Mouse (Mus musculus) liver, embryonic 13.5 days (tissue): ENCODE measurements around the gene Setd3. TPM values are rescaled to one million over a fixed set of nuclear protein-coding genes. Genes with fewer than 3 reads are reported as not detected.

ENCODE experiments used
- ATAC-seq: fragments of 200-750 bp; cut with Nextera tagmentation; 2 replicates; pipeline ENCODE4 v1.8.0; 2017; ENCODE audit warnings: low read depth, mild to moderate bottlenecking, moderate number of reproducible peaks, moderate library complexity
- DNase-seq: peaks from one replicate; pipeline ENCODE4 v3.0.0; 2022
- H3K27ac ChIP-seq: fragments of 300-500 bp; sonication (generic); 2 replicates; pipeline ENCODE4 v1.5.1; 2015; ENCODE audit warnings: moderate library complexity, mild to moderate bottlenecking, inconsistent platforms
- H3K27me3 ChIP-seq: fragments of 300-500 bp; sonication (generic); 2 replicates; pipeline ENCODE4 v1.6.1; 2015; ENCODE audit warnings: mild to moderate bottlenecking, inconsistent platforms
- H3K36me3 ChIP-seq: fragments of 300-500 bp; sonication (generic); 2 replicates; pipeline ENCODE4 v1.6.1; 2015; ENCODE audit warnings: mild to moderate bottlenecking, inconsistent platforms
- H3K4me1 ChIP-seq: fragments of 300-500 bp; sonication (generic); replicated peaks from 2 replicates; pipeline ENCODE4 v1.6.1; 2015; ENCODE audit warnings: inconsistent platforms
- H3K4me2 ChIP-seq: fragments of 300-500 bp; sonication (generic); 2 replicates; pipeline ENCODE4 v1.6.1; 2015; ENCODE audit warnings: inconsistent platforms, mild to moderate bottlenecking, moderate library complexity
- H3K4me3 ChIP-seq: fragments of 300-500 bp; sonication (generic); replicated peaks from 2 replicates; pipeline ENCODE4 v1.5.1; 2015; ENCODE audit warnings: mild to moderate bottlenecking, inconsistent platforms
- H3K9ac ChIP-seq: fragments of 300-500 bp; sonication (generic); 2 replicates; pipeline ENCODE4 v1.6.1; 2015; ENCODE audit warnings: mild to moderate bottlenecking, inconsistent platforms
- H3K9me3 ChIP-seq: fragments of 300-500 bp; sonication (generic); replicated peaks from 2 replicates; pipeline ENCODE4 v1.6.1; 2016; ENCODE audit warnings: inconsistent platforms
- WGBS: fragments of 180-500 bp; shearing (Covaris S2); methylation state at CpG from one replicate; pipeline ENCODE4 v1.1.7; 2015; ENCODE audit not compliant: insufficient replicate concordance; 5-methylcytosine and 5-hydroxymethylcytosine counted together
- polyA plus RNA-seq: library from polyadenylated mRNA; unstranded; fragments of >200 nt; fragmentation: Nextera tagmentation; extraction: Ambion mirVana; gene quantifications from 2 replicates; pipeline ENCODE4 v1.2.1, GENCODE M21; 2015

The Setd3 gene
- polyA plus RNA-seq, 1 experiment from 2014 or later, result 56.6 TPM

DNA sequence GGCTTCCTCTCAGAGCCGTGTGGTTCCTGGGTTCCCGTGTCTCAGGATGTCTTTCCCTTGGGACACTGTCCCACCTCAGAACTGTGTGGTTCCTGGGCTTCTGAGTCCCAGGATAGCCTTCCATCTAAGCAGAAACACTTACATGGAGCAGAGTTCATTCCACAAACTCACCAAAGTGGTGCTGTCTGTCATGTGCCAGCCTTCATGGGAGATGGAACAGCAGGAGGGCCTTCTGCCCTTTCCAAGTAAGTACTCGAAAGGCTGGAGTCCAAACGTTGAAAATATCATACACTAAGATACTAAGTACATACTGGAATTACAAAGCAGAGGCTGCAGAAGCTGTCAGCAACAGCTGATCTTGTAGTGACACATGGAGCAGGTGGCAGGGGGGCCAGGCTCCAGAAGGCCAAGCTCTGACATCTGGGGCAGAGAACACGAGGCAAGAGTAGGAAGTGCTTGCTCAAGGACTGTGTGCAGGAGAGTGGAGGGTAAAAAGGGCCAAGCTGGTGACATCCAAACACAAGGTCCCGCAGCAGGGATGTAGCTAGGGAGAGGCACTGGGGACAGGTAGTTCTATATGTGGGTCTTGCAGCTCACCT, 43.4 kb downstream of the Setd3 start:
- Histone ChIP-seq H3K27me3 (no peaks in the 10 kb centered on the region), H3K4me3 (no peak overlapping the region), H3K9ac (no peak overlapping the region), H3K9me3 (no peaks in the 10 kb centered on the region), H3K27ac (no peak overlapping the region; the same call in 1 of the 2 replicates), H3K36me3 (peaks cover 66% of the 10 kb centered on the region), H3K4me1 (no peaks in the 10 kb centered on the region), H3K4me2 (no peak overlapping the region)
- no peak for ATAC-seq
- no peak for DNase-seq
- WGBS, result 78% methylated on average over 6 of the region's 6 CpGs

DNA sequence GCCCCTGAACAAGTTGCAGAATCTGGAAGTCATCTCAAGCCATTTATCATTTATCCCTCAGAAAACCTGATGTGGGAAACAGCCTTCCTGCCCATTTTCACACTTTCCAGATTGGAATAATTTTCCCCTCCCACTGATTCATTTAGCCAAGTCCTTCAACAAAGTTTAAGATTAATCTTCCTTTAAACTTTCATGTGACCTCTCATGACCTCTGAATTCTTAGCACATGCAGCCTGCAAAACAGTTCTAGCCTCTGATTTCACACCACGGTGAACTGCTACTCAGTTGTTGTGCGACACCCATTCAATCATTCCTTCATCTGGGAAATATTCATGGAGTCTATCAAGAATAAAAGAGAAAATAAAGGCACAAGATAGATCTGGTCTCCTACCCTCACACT, 45.9 kb downstream of the Setd3 start:
- Histone ChIP-seq H3K27me3 (no peaks in the 10 kb centered on the region), H3K9ac (no peak overlapping the region), H3K4me3 (no peak overlapping the region), H3K27ac (no peak overlapping the region), H3K4me1 (no peaks in the 10 kb centered on the region), H3K4me2 (no peak overlapping the region), H3K36me3 (peaks cover 70% of the 10 kb centered on the region), H3K9me3 (no peaks in the 10 kb centered on the region)
- 87% methylated on average over 2 of the region's 2 CpGs for WGBS
- DNase-seq, result no peak
- ATAC-seq, result no peak

DNA sequence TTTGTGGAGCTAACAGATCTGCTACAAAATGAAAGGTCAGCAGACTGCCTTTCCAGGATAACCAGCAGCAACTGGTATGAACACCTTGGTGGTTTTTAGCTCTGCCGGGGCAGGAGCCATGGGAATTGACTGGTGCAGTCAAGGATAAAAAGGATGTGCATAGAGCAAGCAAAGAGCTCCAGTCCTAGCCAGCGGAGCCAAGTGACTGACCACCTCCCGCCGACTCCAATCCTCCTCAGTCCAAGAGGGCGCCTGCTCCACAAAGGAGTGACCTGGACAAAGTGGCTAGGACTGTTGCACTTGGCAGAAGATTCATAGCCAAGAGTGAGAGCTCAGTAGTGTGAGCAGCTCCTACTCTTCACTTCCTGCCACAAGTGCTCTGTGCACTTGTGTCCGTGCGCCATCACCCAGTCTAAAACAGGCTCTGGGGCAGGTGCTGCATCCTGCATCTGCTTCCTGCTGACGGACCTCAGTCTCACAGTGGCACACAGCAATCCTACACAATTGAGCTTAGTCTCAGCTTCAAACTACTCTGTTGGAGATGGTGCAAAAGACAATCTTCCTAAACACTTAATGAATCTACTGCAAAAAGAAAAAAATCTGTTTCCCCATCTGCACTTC, 46.6 kb downstream of the Setd3 start:
- WGBS, result 84% methylated on average over 8 of the region's 8 CpGs

GRCm38 (mm10) chr12:108121288-108121687, 57.8 kb downstream of the Setd3 start:
- Histone ChIP-seq H3K4me2 (no peak overlapping the region), H3K27ac (no peak overlapping the region), H3K27me3 (no peaks in the 10 kb centered on the region), H3K4me1 (peaks cover 5% of the 10 kb centered on the region; the same call in 1 of the 2 replicates), H3K9ac (no peak overlapping the region), H3K4me3 (no peak overlapping the region), H3K36me3 (peaks cover 27% of the 10 kb centered on the region), H3K9me3 (no peaks in the 10 kb centered on the region)
- 17% methylated on average over 2 of the region's 2 CpGs for WGBS
- DNase-seq, result peak; percentile 11
- no peak; the same call in 1 of the 2 replicates for ATAC-seq

More for the DNA sequence above, 46.6 kb downstream of the Setd3 start:
- peaks cover 71% of the 10 kb centered on the region for H3K36me3 ChIP-seq
- no peaks in the 10 kb centered on the region for H3K27me3 ChIP-seq
- ATAC-seq, result no peak
- no peak overlapping the region for H3K27ac ChIP-seq
- no peak overlapping the region for H3K4me2 ChIP-seq
- H3K9me3 ChIP-seq, result no peaks in the 10 kb centered on the region
- DNase-seq, result no peak
- no peak overlapping the region for H3K4me3 ChIP-seq
- H3K9ac ChIP-seq, result no peak overlapping the region
- peaks cover 3% of the 10 kb centered on the region; the same call in 1 of the 2 replicates for H3K4me1 ChIP-seq

GRCm38 (mm10) chr12:108120434-108120833, 58.7 kb downstream of the Setd3 start:
- Histone ChIP-seq H3K4me1 (peaks cover 4% of the 10 kb centered on the region; the same call in 1 of the 2 replicates), H3K27me3 (no peaks in the 10 kb centered on the region), H3K4me2 (no peak overlapping the region), H3K27ac (no peak overlapping the region), H3K9ac (no peak overlapping the region), H3K9me3 (no peaks in the 10 kb centered on the region), H3K4me3 (no peak overlapping the region), H3K36me3 (peaks cover 35% of the 10 kb centered on the region)
- no peak for DNase-seq
- no peak for ATAC-seq
- WGBS, result 50% methylated on average over 6 of the region's 6 CpGs

DNA sequence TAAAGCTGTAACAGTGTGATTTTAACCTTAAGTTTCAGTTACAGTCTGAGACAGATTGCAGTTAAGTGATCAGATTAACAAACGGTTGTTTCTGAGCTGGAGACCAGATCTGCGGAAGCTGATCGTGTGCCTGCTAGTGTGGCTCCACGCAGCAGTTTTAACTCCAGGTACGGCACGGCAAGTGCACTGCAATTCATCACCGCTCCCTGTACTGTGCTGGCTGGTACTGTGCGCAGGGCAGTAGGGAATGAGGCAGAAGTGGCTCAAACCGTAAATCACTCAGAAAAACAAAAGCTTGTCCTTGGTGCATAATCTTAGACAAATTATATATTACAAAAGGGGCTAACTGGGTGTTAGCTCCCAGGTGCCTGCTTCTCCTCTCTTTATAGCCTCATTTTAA, 59.2 kb downstream of the Setd3 start:
- no peaks in the 10 kb centered on the region for H3K9me3 ChIP-seq
- no peak overlapping the region for H3K4me2 ChIP-seq
- DNase-seq (no peak), ATAC-seq (no peak)
- no peaks in the 10 kb centered on the region for H3K27me3 ChIP-seq
- no peak overlapping the region for H3K4me3 ChIP-seq
- peaks cover 4% of the 10 kb centered on the region; the same call in 1 of the 2 replicates for H3K4me1 ChIP-seq
- no peak overlapping the region for H3K27ac ChIP-seq
- 82% methylated on average over 9 of the region's 9 CpGs for WGBS
- peaks cover 36% of the 10 kb centered on the region for H3K36me3 ChIP-seq
- no peak overlapping the region for H3K9ac ChIP-seq

- Histone ChIP-seq H3K4me2 (no peak overlapping the region), H3K4me1 (peaks cover 4% of the 10 kb centered on the region; the same call in 1 of the 2 replicates), H3K9ac (no peak overlapping the region), H3K9me3 (no peaks in the 10 kb centered on the region), H3K36me3 (peaks cover 43% of the 10 kb centered on the region), H3K4me3 (no peak overlapping the region), H3K27ac (no peak overlapping the region), H3K27me3 (no peaks in the 10 kb centered on the region)
- WGBS, result 80% methylated on average over 19 of the region's 19 CpGs
- ATAC-seq, result no peak
- DNase-seq, result no peak
Observed at GRCm38 (mm10) chr12:108118902-108119531, 60.1 kb downstream of the Setd3 start.

DNA sequence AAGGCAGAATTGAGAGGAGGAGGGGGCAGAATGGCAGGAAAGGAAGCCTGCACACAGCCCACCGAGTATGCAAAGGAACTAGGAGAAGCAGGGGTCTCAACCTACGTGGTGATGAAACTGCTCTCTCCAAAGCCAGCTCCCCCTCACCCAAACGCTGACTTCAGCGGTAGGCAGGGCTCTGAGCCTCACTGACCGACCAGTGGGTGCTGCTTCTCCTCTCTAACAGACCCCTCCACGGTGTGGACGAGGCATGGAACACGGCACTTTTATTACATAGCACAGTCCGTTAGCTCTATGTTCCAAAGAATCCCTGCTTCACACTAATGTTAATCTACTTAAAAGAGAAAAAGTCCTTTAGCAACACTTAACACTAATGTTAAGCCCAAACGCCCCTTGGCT, 60.6 kb downstream of the Setd3 start:
- ATAC-seq (no peak), DNase-seq (no peak)
- peaks cover 4% of the 10 kb centered on the region; the same call in 1 of the 2 replicates for H3K4me1 ChIP-seq
- no peak overlapping the region for H3K4me2 ChIP-seq
- 82% methylated on average over 10 of the region's 10 CpGs for WGBS
- H3K4me3 ChIP-seq, result no peak overlapping the region
- H3K9me3 ChIP-seq, result no peaks in the 10 kb centered on the region
- no peak overlapping the region for H3K9ac ChIP-seq
- peaks cover 44% of the 10 kb centered on the region for H3K36me3 ChIP-seq
- H3K27me3 ChIP-seq, result no peaks in the 10 kb centered on the region
- H3K27ac ChIP-seq, result no peak overlapping the region

DNA sequence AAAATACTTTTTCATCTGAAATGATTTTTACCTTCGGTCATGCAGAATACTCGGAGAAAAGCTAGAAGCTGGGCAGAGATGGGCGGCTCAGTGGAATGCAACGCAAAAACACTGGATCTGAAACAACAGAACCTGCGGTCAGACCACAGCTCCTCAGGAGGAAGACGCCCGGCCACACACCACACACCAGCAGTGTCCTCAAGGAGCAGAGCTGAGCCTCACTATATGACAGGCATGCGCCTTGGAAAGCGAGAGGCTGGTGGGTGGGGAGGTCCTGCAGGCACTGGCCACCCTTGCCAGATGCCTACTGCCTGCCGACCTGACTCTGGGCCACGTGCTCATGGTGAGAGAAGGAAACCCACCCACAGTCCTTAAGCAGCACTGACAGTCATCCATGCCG, 67.9 kb downstream of the Setd3 start:
- Histone ChIP-seq H3K4me3 (no peak overlapping the region), H3K27me3 (no peaks in the 10 kb centered on the region), H3K4me2 (no peak overlapping the region), H3K36me3 (peaks cover 74% of the 10 kb centered on the region), H3K9me3 (no peaks in the 10 kb centered on the region), H3K27ac (no peak overlapping the region), H3K9ac (no peak overlapping the region), H3K4me1 (no peaks in the 10 kb centered on the region)
- 87% methylated on average over 12 of the region's 12 CpGs for WGBS
- DNase-seq, result no peak
- ATAC-seq, result no peak

- Histone ChIP-seq H3K9me3 (no peaks in the 10 kb centered on the region), H3K36me3 (peaks cover 74% of the 10 kb centered on the region), H3K4me1 (no peaks in the 10 kb centered on the region), H3K4me3 (no peak overlapping the region), H3K4me2 (no peak overlapping the region), H3K9ac (no peak overlapping the region), H3K27ac (no peak overlapping the region), H3K27me3 (no peaks in the 10 kb centered on the region)
- no peak for DNase-seq
- WGBS, result 89% methylated on average over 3 of the region's 3 CpGs
- no peak for ATAC-seq
Observed at GRCm38 (mm10) chr12:108110674-108111073, 68.4 kb downstream of the Setd3 start.

- Histone ChIP-seq H3K4me3 (no peak overlapping the region), H3K9me3 (no peaks in the 10 kb centered on the region), H3K9ac (no peak overlapping the region), H3K27ac (no peak overlapping the region), H3K4me2 (no peak overlapping the region), H3K27me3 (no peaks in the 10 kb centered on the region), H3K4me1 (no peaks in the 10 kb centered on the region), H3K36me3 (peaks cover 73% of the 10 kb centered on the region)
- 64% methylated on average over 4 of the region's 4 CpGs for WGBS
- ATAC-seq (no peak), DNase-seq (no peak)
Observed at GRCm38 (mm10) chr12:108109732-108110131, 69.4 kb downstream of the Setd3 start.
